Mouse (Mus musculus) embryo, embryonic 10 days (tissue): ENCODE results near the gene Inafm1.
"Not testable (repeated sequence)": the region's sequence is repeated elsewhere in the genome, so short reads cannot be mapped to it uniquely, and the experiment has no call there.

Experiments used
- DNase-seq: peaks from one replicate; pipeline ENCODE4 v3.0.0-alpha.2; 2015; ENCODE audit warnings: low spot score

Gene Inafm1

GRCm38 (mm10) chr7:16263015-16263787 lies 10.2 kb downstream of the Inafm1 start:
- peak; percentile 91 for DNase-seq

- no peak for DNase-seq
Observed at GRCm38 (mm10) chr7:16261097-16261496, 12.3 kb downstream of the Inafm1 start.

- DNase-seq: no peak
Observed at GRCm38 (mm10) chr7:16259110-16259590, 14.3 kb downstream of the Inafm1 start, which contains the start of gene C5ar1. Gene C5ar1 (minus strand): TSS chr7:16259540.

- no peak for DNase-seq
Observed at GRCm38 (mm10) chr7:16257830-16258229, 15.6 kb downstream of the Inafm1 start.

GRCm38 (mm10) chr7:16255963-16256362 lies 17.5 kb downstream of the Inafm1 start:
- not testable (repeated sequence) for DNase-seq

- no peak for DNase-seq
Observed at GRCm38 (mm10) chr7:16254195-16254594, 19.2 kb downstream of the Inafm1 start.

GRCm38 (mm10) chr7:16250687-16251086 lies 22.7 kb downstream of the Inafm1 start:
- DNase-seq: no peak

GRCm38 (mm10) chr7:16245958-16246357 lies 27.5 kb downstream of the Inafm1 start:
- DNase-seq: no peak

- DNase-seq: no peak
Observed at GRCm38 (mm10) chr7:16244067-16244466, 29.4 kb downstream of the Inafm1 start, which contains the start of gene C5ar2. Gene C5ar2 (minus strand): TSS chr7:16244154.

GRCm38 (mm10) chr7:16242198-16242597 lies 31.2 kb downstream of the Inafm1 start:
- DNase-seq: no peak

- DNase-seq: no peak
Observed at GRCm38 (mm10) chr7:16241787-16242186, 31.6 kb downstream of the Inafm1 start.

GRCm38 (mm10) chr7:16240978-16241303 lies 32.5 kb downstream of the Inafm1 start:
- no peak for DNase-seq

GRCm38 (mm10) chr7:16240281-16240977 lies 33.0 kb downstream of the Inafm1 start:
- DNase-seq: no peak

- DNase-seq: no peak
Observed at GRCm38 (mm10) chr7:16239554-16239997, 33.8 kb downstream of the Inafm1 start.

GRCm38 (mm10) chr7:16229869-16230268 lies 43.5 kb downstream of the Inafm1 start:
- DNase-seq: peak; percentile 85
